Mouse (Mus musculus): ENCODE results near the gene Sfrp5. TPM values are rescaled to one million over a fixed set of nuclear protein-coding genes. Genes with fewer than 3 reads are reported as not detected.
A peak's percentile ranks its signal among the peaks of the same experiment; 100 is the strongest.

The Sfrp5 gene
- 1 to 10 TPM in 1 of 2 experiments, under 1 TPM in 1; 0.26 to 1.7 TPM for total RNA-seq (2021)
- long read RNA-seq, experiment 1 = 0 reads
- long read RNA-seq, experiment 2, partial matches to known transcripts = 1 of 1 reads
- long read RNA-seq, experiment 2, other reads (novel, unspliced or antisense) = 0 of 1 reads

DNA sequence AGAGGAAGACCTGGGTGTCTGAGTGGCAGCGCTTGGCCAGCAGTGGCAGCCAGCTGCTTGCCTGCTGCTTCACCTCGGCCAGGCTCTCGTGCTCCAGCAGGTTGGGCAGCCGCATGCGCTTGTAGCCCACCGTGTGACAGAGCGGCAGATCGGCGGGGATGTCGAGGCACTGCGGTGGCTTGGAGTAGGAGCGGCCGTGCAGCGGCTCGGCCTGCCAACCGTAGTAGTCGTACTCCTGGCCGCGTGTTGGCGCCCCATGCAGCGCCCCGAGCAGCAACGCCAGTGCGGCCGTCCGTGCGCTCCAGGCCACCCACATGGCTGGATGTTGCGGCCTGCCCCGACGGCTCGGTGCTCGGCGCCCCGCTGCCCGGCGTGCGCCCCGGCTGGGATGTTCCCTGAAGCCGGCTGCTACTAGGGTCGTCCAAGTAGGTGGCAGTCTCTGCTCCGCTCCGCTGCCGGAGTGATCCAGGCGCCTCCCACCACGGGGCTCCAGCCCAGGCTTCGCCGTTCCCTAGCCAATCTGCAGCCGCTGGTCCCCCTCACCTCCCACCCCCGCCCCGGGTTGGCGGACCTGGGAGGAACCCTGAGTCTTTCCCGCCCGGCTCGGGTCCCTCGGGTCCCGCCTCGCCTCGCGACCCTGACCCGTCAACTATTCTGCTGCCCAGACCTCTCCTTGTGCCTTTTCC is at the start of gene Sfrp5:
TSS of gene Sfrp5 (minus strand) at position 557 of the 686 bp plus-strand sequence.
- DNase-seq (ENCODE audit: low spot score in 2 of 2) = no peak

DNA sequence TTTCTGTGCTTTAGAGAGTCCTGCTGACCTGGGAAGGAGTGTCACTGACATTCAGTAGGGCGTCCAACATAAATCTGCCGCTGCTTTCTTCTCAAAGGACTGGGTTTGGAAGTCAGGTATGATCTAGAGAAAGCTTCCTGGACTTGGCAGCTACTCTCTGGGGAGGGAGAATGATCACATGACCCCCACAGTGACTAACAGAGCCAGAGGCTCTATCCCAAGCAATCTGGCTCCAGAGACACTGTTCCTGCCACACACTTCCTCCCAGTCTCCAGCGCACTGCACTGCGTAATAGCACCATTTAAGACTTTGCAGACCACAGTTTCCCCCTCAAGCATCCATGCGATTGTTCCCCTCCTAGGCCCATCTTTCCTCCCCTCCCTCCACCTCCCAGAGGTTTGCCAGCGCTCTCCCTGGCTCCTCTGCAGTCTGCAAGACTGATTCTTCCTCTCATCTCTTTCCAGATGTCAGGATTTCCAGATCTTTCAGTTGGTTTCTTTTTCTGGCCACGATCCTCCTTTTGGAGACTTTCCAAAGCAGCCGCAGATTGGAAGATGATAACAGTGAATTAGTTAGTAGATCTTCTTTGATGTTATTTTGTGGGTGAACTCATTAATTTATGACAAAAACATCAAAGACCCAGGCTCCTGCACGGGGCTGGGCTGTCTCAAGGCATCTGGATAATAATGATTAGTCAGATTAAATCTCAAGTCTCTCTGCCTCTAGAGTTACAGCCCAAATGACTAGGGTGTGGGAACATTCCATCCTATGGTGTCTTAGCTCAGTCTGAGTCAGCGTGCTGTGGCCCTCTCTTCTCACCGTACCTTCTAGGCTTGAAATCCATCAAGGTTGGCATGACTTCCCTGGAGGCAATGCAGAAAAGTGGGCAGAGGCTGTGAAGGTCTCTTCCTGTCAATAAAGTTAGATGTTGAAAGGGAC is 48.2 kb upstream of the Sfrp5 start:
- DNase-seq (ENCODE audit: low spot score in 2 of 2) = no peak

DNA sequence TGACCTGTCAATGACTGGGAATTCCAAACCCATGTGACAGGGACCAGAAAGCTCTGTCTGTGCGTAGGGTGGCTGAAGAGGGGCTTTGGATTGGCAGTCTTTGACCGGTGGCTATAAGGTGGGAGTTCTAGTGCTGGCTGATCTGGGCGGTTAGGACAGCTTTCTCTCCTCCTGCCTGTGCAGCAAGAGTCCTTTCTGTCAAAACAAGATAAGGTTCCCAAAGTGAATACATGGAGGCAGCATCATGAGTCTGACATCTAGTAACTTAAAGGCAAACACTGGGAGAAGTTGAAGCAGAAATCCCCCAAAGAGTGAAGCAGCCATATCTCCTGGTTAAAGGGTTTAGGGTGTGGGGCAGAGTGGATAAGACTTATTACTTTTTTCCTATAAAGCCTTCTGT is 45.5 kb upstream of the Sfrp5 start, which contains the start of gene Golga7b:
TSS of gene Golga7b (plus strand) at position 56 of the 400 bp plus-strand sequence.
- no peak for DNase-seq (ENCODE audit: low spot score in 2 of 2)

DNA sequence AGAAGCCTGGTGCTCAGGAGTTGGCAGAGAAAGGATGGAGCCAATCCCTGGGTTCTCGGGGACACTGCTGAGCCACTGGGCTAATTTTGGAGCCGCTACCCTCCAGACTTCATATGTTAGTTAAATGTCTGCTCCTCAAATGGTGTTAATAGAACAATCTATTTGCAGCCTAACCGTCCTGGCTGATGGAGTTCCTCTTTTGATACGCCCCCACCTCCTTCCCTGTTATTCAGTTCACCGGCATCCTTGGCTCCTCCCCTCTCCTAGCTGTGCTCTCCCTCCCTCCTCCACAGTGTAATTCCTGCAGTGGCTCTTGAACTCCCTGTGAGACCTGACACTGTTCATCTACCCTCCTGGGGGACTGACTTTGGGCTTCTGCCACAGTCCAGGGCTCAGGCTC is 44.6 kb upstream of the Sfrp5 start:
- DNase-seq (ENCODE audit: low spot score in 2 of 2) = no peak

DNA sequence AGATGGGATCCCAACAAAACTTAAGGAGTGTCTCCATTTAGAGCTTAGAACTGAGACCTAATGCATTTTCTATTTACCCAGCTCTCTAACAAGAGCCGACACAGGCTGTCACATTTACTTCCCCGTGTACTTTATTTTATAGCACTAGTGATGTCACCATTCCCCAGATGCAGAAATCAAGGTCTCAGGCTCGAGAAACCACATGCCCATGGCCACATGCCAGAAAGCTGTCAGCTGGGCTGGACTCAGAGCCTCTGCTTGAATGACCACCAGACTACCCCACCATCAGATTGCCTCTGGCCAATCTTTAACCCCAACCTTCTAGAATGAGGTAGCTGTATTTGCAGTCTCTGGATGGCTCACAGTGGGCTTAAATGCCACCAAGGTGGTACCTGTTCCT is 41.3 kb upstream of the Sfrp5 start:
- DNase-seq (ENCODE audit: low spot score in 2 of 2) = no peak

DNA sequence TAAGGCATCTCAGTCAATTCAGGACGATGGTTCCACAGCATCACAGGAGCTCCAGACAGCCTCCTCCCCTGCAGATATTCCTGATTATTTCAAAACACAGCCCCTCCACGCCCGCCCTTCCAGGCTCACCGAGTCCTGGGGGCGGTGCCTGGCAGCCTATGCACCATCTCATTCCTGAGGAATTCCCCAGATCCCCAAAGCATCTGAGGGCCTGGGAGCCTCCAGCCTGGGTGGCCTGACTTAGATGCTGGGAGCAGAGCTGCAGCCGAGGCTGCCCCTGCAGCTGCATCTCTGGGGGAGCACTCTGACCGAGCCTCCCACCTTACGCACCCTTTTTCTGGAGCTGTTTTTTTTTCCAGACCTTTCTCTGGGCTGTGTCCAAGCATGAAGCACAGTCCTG is 38.8 kb upstream of the Sfrp5 start:
- no peak for DNase-seq (ENCODE audit: low spot score in 2 of 2)

DNA sequence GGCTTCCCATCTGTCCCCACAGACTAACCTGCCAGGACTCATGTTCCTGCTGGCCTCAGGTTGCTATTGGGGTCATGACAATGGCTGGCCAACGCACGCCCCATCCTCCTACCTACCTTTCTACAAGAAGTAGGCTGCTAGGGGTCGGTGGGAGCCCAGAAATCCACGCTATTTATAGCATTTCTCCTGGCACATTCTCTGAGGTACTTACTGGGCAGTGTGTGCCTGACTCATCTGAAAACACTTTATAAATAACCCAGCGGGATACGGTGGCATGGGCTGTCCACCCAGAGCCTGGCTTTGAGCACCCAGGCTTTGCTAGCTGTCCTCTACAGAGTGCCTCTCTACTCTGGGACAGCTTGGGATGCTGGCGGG is 36.3 kb upstream of the Sfrp5 start:
- no peak for DNase-seq (ENCODE audit: low spot score in 2 of 2)

DNA sequence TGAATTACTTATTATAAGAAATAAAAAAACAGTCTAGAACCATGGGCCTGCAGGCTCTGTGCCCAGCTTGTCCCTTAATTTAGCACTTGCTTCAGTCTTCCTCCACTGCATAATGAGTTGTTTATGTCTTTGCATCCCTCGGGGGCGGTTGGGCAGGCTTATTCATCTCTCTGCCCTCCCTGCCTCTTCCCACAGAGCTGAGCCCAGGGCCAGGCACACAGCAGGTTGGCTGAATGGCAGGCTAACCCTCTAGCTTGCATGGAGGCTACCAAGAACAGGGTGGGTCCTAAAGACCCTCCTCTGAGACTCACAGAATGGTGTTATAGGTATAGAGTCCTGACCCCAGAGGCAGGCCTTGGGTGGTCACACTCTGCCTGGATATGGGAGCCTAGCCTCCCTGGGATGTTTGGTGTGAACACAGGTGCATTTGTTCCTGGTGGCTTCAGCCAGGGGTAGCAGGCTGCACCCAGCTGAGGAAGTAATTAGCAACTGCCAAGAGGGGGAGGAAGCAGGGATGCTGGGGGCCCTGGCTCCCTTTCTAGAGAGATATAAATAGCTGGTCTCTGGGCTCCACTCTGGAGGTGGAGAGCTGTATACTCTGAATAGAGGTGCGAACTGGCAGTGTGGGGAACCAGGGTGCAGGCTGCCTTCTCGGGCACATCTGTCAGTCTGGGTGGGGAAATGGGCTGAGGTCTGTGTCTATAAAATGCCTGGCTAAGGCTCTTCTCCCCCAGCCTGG is 35.7 kb upstream of the Sfrp5 start:
- DNase-seq (ENCODE audit: low spot score in 2 of 2) = no peak

DNA sequence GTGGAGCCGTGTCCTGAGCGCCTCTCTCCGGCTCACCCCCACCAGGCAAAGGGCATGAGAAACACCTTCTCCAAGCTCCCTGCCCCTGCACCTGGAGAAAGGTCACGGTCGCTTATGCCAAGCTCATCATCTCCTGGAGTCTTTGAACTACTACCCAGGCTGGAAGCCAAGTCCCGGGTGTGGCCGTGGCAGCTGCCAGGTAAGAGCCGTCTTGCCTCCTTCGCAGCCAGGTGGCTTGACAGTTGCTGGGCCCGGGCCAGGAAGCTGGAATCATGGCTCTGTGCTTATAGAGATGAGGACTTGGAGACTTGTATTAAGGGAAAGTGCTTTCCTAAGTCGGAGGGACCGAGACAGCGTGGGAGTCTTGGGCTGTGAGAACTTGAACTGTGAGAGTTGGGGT is 28.9 kb upstream of the Sfrp5 start:
- no peak for DNase-seq (ENCODE audit: low spot score in 2 of 2)

DNA sequence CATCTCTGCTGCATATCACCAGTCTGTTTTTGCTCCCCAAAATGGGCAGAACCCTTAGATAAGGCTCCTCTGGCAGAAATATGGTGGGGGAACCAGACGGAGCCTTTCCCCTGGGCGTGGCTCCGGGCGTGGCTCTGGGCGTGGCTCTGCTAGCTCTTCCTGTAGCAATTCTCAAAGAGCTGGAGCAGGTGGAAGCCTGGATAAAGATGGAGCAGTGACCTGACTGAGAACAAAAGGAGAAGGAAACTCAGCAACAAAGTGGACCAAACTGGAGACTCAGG is 28.2 kb upstream of the Sfrp5 start:
- no peak for DNase-seq (ENCODE audit: low spot score in 2 of 2)

DNA sequence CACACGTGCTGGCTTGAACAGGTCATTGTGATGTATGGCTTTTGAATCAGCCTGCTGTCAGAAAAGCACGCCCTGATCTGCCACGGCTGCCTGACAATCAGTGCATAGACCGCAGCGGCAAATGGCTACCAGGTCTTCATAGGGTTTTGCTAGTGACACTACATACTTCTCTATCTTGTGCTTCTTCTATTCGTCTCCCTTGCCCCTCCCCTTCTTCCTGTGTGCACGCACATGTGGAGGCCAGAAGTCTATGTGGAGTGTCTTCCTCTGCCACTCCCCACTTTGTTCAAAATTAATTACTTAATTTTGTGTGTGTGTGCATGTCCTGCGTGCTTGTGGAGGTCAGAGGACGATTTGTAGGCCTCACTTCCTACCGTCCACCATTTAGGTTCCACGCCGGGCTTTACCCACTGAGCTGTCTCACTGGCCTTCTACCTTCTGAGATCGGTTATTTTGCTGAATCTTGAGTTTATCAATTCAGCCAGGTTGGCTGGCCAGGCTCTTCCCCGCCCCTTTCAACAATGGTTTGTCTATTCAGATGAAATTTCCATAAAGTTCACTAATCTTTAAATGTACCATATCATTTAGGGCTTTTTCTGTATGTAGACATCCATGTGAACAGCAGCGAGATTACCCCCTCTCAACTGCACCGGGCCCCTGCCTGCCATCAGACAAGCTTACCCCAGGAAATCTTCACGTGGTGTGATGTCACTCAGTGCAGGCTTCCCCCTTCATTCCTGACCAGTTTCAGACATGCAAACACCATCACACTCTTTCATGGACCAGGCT is 27.6 kb upstream of the Sfrp5 start:
- DNase-seq (ENCODE audit: low spot score in 2 of 2) = no peak

DNA sequence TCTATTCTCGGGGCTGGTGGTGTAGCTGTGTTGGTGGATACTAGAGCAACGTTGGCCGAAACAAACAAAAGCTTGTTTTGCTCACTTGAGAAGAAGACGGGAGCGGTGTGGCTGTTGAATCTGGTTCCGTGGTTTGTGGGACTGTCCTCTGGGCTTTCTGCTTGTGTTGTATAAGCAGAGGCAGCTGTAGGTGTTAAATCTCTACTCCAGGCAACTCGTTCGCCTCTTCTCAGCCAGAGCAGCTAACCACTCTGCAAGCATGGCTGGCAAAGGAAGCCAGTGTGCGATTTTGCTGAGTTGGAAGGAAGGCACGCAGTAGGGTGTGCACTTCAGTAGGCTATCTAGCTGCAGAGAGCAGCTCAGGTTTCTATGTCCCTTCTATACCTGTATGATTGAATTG is 24.4 kb upstream of the Sfrp5 start:
- no peak for DNase-seq (ENCODE audit: low spot score in 2 of 2)

DNA sequence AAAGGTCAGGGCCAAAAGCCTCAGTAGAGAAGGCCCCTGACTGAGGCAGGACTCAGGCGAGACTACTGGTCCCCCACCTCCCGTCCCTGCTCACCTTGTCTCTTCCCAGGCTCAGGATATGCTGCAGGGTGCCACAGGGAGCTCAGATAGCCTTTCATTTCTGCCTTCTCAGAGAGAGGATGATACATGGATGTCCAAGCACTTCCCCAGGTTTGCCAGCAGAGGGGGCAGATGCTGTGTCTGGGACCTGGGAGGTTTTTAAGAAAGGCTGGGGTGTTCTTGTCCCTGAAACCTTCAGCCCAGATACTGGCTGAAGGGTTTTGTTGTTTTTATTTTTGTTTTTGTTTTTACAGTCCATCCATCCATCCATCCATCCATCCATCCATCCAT is 15.3 kb upstream of the Sfrp5 start:
- DNase-seq (ENCODE audit: low spot score in 2 of 2) = peak in 1 of 2 experiments; percentile 57

DNA sequence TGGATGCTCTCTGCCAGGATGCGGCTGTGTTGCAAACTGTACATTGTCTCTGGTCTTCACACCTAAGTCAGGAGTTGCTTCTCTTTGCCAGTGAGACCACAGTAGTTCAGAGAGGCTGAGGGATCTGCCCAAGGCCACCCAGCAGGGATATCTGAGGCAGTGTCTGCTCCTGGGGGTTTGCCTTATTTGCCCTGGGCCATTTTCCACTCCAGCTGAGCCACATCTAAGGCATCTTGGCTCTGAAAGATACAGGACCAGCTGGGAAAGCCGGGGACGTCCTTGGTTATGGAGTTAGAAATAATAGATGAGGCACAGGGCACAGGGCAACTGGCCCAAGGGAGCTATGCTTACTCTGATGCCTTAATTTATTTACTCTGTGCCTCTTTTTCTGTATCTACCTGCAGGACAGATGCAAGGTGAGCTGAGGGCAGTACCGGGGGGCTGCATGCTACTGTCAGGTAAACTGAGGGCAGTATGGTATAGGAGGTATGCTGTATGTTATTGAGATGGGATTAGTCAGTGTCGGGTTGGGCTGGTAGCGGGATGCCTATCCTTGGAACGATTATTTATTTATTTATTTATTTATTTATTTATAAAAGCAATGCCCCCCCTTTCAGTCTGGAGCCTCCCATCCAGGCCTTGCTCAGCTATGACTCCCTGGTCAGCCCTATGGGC is 14.8 kb upstream of the Sfrp5 start:
- no peak for DNase-seq (ENCODE audit: low spot score in 2 of 2)

DNA sequence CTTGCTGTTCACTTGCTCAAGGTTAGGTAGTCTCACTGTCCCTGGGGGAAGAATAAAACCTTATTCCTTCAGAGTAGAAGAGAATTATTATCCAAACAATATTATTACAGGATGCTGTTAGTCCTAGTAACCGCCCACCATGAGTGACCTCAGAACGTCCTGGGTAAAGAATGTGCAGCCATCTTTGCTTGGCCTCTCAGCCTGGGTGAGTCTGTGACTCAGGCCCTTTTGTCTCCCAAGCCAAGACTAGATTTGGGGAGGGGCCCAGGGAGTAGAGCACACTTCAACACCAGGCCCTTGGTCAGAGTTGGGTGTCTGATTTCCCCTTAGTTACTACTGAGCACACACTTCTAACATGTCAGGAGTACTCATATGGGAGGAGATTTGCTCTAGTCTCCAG is 12.5 kb upstream of the Sfrp5 start:
- DNase-seq (ENCODE audit: low spot score in 2 of 2) = no peak

DNA sequence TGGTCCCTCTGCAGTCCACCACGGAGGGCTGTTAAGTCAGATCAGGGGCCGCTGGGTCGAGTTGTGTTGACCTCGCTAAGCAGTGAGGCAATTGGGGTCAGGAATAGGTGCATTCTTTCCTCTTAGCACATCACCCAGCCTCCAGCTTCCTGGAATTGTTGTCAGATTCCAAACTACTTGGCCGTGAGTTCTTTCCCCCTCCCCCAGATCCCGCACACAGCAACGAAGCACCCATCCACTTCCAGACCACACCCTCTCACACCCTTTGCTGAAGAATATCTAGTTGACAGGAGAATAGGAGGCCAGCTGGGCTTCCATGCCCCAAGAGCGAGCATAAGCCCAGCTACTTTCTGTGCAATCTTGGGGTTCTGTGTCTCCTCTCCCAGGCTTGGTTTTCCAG is 9.9 kb upstream of the Sfrp5 start:
- DNase-seq (ENCODE audit: low spot score in 2 of 2) = no peak

DNA sequence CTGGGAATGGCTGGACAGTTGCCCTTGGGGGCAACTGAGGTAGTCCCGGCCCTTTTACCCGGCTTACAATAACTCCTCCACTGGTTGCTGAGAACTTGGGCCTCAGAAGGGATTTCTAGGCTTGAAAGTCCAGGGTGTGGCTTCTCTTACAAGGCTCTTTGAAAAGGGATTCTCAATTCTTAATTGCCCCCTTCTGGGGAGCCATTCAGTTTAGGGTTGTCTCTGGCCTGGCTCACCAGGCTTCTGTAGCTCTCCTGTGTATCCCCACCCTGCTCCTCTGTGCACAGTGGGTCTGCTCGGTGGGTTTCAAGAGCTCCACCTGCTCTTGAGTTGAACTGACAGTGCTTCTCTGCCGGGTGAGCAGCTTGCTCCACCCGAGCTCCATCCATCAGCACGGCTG is 7.9 kb upstream of the Sfrp5 start:
- DNase-seq (ENCODE audit: low spot score in 2 of 2) = no peak

DNA sequence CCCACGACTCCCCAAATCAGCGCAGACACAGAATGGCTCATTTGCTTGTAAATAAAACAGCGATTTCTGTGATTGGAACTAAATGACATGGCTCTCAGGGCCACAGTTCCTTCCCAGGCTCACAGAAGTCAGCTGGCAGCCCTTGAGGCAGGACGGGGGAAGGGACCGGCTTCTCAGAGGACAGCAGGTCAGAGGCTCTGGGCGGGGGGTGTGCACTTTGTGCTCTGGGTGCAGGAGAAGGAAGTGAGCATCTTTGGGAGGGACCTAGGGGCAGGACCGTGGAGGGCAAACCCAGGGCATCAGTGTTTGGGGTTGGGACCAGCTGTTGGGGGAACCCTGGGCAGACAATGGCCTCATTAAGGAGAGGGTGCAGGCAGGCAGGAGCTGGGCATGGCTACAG is 7.4 kb upstream of the Sfrp5 start:
- DNase-seq (ENCODE audit: low spot score in 2 of 2) = no peak

DNA sequence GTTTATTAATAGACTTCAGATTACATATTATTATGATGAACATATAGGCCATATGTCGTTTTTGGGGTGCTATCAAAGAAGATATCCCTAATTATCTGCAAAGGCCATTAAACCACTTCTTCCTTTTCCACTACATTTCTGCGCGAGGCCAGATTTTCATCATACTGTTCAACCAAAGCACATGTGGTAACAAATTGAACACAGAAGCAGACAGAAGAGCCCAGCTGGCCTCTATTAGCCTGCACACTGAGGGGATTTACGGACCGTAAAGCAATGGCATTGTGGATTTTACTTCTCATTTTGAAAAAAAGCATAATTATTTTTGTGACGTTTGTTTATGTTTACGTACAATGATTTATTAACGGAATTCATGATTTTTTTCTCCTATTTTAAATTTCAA is 3.1 kb upstream of the Sfrp5 start:
- no peak for DNase-seq (ENCODE audit: low spot score in 2 of 2)

DNA sequence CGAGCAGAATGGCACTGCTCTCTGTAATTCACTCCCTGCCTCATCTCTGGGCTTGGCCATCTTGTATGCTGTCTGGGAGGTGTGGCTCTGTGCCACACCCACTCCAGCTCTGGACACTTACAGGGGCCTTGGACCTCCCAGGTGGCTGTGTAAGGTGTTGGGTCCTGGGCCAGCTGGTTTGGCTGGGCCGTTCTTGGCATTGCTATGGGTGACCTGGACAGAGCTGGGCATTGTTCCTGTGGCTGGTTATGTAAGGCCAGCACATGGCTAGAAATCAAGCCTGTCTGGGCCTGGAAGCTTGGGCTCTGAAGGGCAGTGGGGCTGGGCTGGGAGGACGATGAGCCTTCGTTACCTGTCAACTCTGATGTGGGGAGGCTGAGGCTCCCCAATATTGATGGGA is 2.3 kb upstream of the Sfrp5 start:
- no peak for DNase-seq (ENCODE audit: low spot score in 2 of 2)

DNA sequence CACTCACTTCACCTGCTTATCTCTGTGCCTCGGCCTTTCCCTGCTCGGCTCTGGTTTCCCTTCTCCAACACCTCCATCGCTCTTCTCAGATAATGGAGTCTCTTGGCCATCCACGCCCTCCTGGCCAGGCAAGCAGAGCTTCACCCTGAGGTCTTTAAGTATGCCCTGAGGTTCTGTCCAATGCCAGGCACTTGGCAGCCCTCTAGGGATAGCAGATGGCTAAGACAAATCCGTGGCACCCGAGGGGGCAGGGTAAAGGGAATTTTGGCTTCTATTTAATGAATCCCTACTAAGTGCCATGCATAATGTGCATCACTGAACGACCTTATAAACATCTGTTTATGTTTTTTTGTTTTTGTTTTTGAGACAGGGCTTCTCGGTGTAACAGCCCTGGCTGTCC is 415 bp upstream of the Sfrp5 start:
- no peak for DNase-seq (ENCODE audit: low spot score in 2 of 2)
